Mouse (Mus musculus) olfactory bulb, adult 2 months (tissue): ENCODE measurements around the gene Pi4k2a.

ENCODE experiments used
- CTCF ChIP-seq: fragments of 200-500 bp; IDR thresholded peaks from 2 replicates; pipeline ENCODE4 v1.5.1; 2012; ENCODE audit warnings: low read depth, mild to moderate bottlenecking, low read length, moderate library complexity; ENCODE audit not compliant: insufficient read depth
- POLR2A ChIP-seq: fragments of 200-500 bp; IDR thresholded peaks from 2 replicates; pipeline ENCODE4 v1.6.1; 2012; ENCODE audit warnings: mild to moderate bottlenecking, low read depth, low read length, moderate library complexity; ENCODE audit not compliant: insufficient read depth

DNA sequence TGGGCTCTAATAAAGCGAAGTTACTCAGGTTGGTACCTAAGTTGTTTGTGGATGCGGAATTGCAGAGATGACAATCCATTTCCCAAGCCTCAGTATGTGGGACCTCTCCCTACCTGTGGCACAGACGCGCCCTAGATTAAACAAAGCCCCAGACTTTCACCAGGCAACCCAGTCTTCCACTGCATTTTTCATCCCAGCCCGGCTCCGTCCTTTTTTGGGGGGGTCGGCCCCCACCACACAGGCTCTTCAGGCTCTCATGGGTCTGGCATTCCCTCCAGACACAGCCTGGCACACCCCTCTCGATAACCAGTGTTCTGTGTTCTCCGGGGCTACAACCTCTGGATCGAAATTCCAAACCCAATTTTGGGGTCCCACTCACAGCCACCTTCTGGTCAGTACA lies 4.6 kb upstream of the Pi4k2a start:
- TF ChIP-seq POLR2A (no peak), CTCF (no peak)
